Mouse (Mus musculus) CH12.LX (cell line): Measurements from ENCODE around the gene Tppp.

ENCODE experiments used
- CTCF ChIP-seq, 2 experiments: IDR thresholded peaks in 1 of 2; conservative IDR thresholded peaks in 1 of 2; 2 replicates each; pipeline ENCODE4 v1.5.1; 2011 to 2012; ENCODE audit warnings: low read depth in 2 of 2, low read length in 2 of 2, improper control_type of control experiment in 1 of 2, inconsistent platforms in 1 of 2, mild to moderate bottlenecking in 1 of 2, moderate library complexity in 1 of 2
- HCFC1 ChIP-seq: IDR thresholded peaks from 2 replicates; pipeline ENCODE4 v1.6.1; 2012; ENCODE audit warnings: low read depth, mild to moderate bottlenecking, inconsistent platforms, low read length, improper control_type of control experiment
- MXI1 ChIP-seq: IDR thresholded peaks from 2 replicates; pipeline ENCODE4 v1.6.1; 2011; ENCODE audit warnings: mild to moderate bottlenecking, low read depth, low read length, improper control_type of control experiment
- MYC ChIP-seq: IDR thresholded peaks from 2 replicates; pipeline ENCODE4 v1.6.1; 2011; ENCODE audit warnings: low read depth, mild to moderate bottlenecking, improper control_type of control experiment, low read length
- POLR2A ChIP-seq: IDR thresholded peaks from 2 replicates; pipeline ENCODE4 v1.6.1; 2011; ENCODE audit warnings: low read depth, mild to moderate bottlenecking, improper control_type of control experiment, low read length
- SMC3 ChIP-seq: IDR thresholded peaks from 2 replicates; pipeline ENCODE4 v1.6.1; 2011; ENCODE audit warnings: low read depth, low read length, improper control_type of control experiment
- USF1 ChIP-seq: IDR thresholded peaks from 2 replicates; pipeline ENCODE4 v1.6.1; 2014; ENCODE audit warnings: low read depth, mild to moderate bottlenecking, inconsistent platforms, low read length, improper control_type of control experiment
- ZC3H11A ChIP-seq: IDR thresholded peaks from 2 replicates; pipeline ENCODE4 v1.6.1; 2012; ENCODE audit warnings: low read depth, mild to moderate bottlenecking, inconsistent platforms, low read length, improper control_type of control experiment

DNA sequence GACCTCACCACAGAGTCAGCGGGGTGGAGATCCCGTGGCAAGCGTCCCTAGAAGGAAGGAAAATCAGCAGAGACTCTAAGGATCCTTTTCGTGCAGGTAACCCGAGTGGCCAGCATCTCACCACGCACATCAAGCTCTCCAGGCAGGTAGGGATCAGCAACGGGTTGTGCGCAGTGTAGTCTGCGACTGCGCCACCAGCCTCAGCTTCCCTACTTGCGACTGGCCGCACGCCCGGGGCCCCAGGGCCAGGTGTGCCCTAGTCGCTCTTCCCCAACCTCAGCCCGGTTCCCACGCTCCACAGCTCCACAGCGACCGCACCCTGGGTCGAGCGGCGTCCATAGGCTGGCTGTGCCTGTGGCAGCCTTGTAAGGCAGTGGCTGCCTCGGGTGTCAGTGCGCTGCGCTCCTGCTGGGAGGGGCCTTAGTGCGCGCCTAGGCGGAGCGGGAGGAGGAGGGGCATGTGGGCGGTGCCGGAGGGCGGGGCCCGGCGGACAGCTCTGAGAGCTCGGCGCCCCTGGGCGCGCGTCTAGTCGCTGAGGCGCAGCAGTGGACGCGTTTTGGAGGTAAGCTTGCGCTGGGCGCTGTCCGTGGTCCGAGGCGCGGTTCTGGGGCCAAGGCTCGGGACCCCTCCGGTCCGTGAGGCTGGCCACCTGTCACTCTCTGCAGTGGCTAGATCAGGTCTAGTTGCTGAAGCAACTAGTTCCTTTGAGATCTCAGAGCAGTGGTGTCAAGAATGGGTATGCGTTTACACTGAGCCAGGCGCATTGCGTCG, at the start of gene Tppp:
- TF ChIP-seq CTCF (conservative IDR thresholded peaks at IDR 0.05 in 1 of 2, IDR thresholded peaks at IDR 0.05 in 1 of 2; ENCODE audit: low read depth in 2 of 2, low read length in 2 of 2) = no peak
- no peak for TF ChIP-seq POLR2A
- TF ChIP-seq ZC3H11A = no peak
- no peak; the same call in 1 of the 2 replicates for TF ChIP-seq USF1
- no peak for TF ChIP-seq MYC
- TF ChIP-seq MXI1 = no peak
- no peak for TF ChIP-seq SMC3
- no peak for TF ChIP-seq HCFC1
